Mouse (Mus musculus) embryonic fibroblast, embryonic 13.5 days (primary cell): ENCODE data around the gene Lcor.

ENCODE experiments used
- CTCF ChIP-seq: IDR thresholded peaks from 2 replicates; pipeline ENCODE4 v1.5.1; 2011; ENCODE audit warnings: mild to moderate bottlenecking, control low read depth, low read length, moderate library complexity, borderline replicate concordance; ENCODE audit not compliant: insufficient read depth
- POLR2A ChIP-seq: IDR thresholded peaks from 2 replicates; pipeline ENCODE4 v1.6.1; 2011; ENCODE audit warnings: low read depth, mild to moderate bottlenecking, control low read depth, low read length, moderate library complexity

GRCm38 (mm10) chr19:41466475-41466874, 16.0 kb upstream of the Lcor start:
- TF ChIP-seq CTCF, result no peak
- no peak for TF ChIP-seq POLR2A
